Mouse (Mus musculus): ENCODE measurements at regions not wholly inside any gene's neighbourhood (a gene's known extent, or its start where the extent isn't known, plus 50 kb on each side); places are given as distances from the start of the nearest gene placed in this dataset.

DNA sequence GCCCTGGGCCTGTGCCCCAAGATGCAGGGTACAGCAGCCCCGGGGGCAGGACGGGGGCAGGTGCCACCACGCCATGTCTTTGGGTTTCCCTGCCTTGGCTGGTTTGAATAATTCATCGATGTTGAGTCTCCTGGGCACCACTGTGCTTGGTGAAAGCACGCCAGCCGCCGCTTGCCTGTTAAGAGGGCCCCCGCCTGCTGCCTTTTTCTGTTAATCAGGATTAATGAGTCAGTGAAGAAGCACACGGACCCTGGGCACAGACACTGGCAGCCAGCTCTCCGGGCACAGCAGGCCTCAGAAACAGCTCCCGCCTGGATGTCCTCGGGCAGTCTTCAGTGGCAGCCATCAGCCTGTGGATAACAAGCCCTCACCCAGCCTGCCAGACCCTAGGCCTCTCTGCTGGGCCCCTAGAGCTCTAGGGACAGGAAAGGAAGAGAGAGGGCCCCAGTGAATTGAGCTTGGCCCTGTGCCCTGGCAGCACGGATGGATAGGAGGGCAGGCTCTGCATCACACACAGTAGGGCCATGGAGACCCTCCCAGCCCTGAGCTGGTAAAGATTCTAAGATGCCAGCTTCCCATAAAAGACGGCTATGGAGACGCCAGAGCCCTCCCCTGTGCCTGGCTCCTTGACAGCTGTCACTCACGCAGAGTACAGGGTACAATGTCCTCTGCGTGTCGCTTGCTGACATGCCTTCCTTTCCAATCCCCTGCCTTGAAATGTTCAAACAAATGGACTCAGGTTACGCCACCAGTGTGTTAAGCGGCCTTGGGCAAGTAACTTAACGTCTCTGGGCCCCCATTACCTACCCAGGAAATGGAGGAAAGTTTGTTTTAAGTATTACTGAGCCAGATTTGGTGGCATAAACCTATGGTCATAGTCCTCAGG is 118.4 kb downstream of the Cryba4 start:
- ATAC-seq (ENCODE audit: low FRiP score), result peak; percentile 82
- peaks cover 10% of the 10 kb centered on the region for H3K27me3 ChIP-seq
- peak overlapping the region; percentile 11; the same call in 1 of the 2 replicates for H3K4me2 ChIP-seq (replicated peaks)
- H3K9ac ChIP-seq, result no peak overlapping the region
- no peaks in the 10 kb centered on the region for H3K9me3 ChIP-seq (replicated peaks)
- no peaks in the 10 kb centered on the region for H3K36me3 ChIP-seq
- no peak overlapping the region for H3K4me3 ChIP-seq
- peak overlapping the region; percentile 78 for H3K27ac ChIP-seq
- 53% methylated on average over 21 of the region's 21 CpGs for WGBS
- peaks cover 33% of the 10 kb centered on the region for H3K4me1 ChIP-seq

DNA sequence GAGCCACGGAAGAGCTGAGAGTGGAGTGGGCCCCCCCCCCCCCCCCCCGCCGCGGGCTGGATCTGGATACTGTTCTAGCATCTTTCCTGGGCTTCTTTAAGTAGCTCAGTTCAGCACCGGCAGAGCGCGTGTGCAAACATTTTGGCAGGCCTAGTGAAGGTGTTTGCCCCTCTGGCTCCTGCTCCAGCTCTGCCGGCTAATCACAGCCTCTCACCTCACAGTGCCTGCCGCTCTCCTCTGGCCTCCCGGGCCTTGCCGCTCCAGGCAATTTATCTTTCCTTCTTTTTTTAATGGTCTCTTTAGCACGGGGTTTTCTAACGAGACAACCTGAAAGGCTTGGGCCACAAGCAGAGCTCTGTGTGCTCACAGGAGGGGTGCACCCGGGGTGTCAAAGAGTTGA is 115.7 kb downstream of the Cryba4 start:
- no peak for ATAC-seq (ENCODE audit: low FRiP score)
- peaks cover 40% of the 10 kb centered on the region for H3K4me1 ChIP-seq
- 42% methylated on average over 14 of the region's 14 CpGs for WGBS
- H3K4me3 ChIP-seq, result no peak overlapping the region
- peaks cover 3% of the 10 kb centered on the region for H3K27me3 ChIP-seq
- no peak overlapping the region for H3K27ac ChIP-seq
- no peaks in the 10 kb centered on the region for H3K36me3 ChIP-seq
- H3K4me2 ChIP-seq (replicated peaks), result no peak overlapping the region
- H3K9me3 ChIP-seq (replicated peaks), result no peaks in the 10 kb centered on the region
- H3K9ac ChIP-seq, result no peak overlapping the region

DNA sequence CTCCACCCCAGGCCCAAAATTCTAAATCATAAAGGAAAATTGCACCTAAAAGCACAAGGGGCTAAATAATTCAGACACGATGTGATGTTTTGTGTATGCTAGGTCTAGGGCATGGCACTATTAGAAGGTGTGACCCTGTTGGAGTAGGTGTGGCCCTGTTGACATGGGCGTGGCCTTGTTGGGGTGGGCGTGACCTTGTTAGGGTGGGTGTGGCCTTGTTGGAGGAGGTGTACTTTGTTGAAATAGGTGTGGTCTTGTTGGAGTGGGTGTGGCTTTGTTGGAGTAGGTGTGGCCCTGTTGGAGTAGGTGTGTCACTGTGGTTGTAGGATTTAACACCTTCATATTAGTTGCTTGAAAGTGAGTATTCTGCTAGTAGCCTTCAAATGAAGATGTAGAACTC is 114.1 kb downstream of the Cryba4 start:
- Histone ChIP-seq H3K27me3 (no peaks in the 10 kb centered on the region), H3K4me3 (no peak overlapping the region), H3K27ac (no peak overlapping the region), H3K9ac (no peak overlapping the region), H3K9me3 (replicated peaks) (no peaks in the 10 kb centered on the region), H3K4me2 (replicated peaks) (no peak overlapping the region), H3K36me3 (no peaks in the 10 kb centered on the region), H3K4me1 (peaks cover 35% of the 10 kb centered on the region)
- WGBS, result 89% methylated on average over 3 of the region's 3 CpGs
- ATAC-seq (ENCODE audit: low FRiP score), result no peak

- H3K27ac ChIP-seq, result no peak overlapping the region
- H3K27me3 ChIP-seq, result 0 out of 2 replicates have a peak, but pooled peaks cover 6% of the 10 kb centered on the region
- no peaks in the 10 kb centered on the region for H3K9me3 ChIP-seq (replicated peaks)
Measured at GRCm38 (mm10) chr5:112142731-112143130, 109.6 kb downstream of the Cryba4 start.

GRCm38 (mm10) chr5:112143993-112144621 is 108.2 kb downstream of the Cryba4 start:
- no peak overlapping the region for H3K4me2 ChIP-seq (replicated peaks)
- H3K27ac ChIP-seq, result no peak overlapping the region
- no peak for ATAC-seq (ENCODE audit: low FRiP score)
- no peaks in the 10 kb centered on the region for H3K9me3 ChIP-seq (replicated peaks)
- H3K4me1 ChIP-seq, result peaks cover 10% of the 10 kb centered on the region
- 0 out of 2 replicates have a peak, but pooled peaks cover 6% of the 10 kb centered on the region for H3K27me3 ChIP-seq
- H3K4me3 ChIP-seq, result no peak overlapping the region
- no peaks in the 10 kb centered on the region for H3K36me3 ChIP-seq
- H3K9ac ChIP-seq, result no peak overlapping the region
- WGBS, result 81% methylated on average over 16 of the region's 16 CpGs

More at GRCm38 (mm10) chr5:112142731-112143130, 109.6 kb downstream of the Cryba4 start:
- no peak overlapping the region for H3K9ac ChIP-seq
- peaks cover 10% of the 10 kb centered on the region for H3K4me1 ChIP-seq
- WGBS, result 89% methylated on average over 3 of the region's 3 CpGs
- H3K4me3 ChIP-seq, result no peak overlapping the region
- H3K4me2 ChIP-seq (replicated peaks), result no peak overlapping the region
- no peaks in the 10 kb centered on the region for H3K36me3 ChIP-seq
- ATAC-seq (ENCODE audit: low FRiP score), result no peak

DNA sequence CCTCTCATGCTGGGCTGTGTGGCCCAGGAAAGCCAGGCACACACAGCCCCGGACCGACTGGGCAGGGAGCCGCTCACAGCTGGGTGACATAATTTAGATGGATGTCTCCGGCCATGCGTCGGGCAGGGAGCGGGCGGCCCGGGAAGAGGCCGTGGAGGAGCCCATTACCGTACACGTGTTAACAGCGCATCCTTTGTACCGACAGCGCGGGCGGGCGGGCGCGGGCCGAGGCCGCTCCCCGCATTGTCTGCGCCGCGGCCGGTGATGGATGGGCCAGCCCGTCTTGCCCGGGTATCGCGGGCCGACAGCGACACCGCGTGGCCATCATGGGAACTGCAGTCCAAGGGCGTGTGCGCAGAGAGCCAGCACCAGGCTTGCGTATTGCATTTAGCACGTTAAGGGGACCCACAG is 98.6 kb downstream of the Cryba4 start:
- H3K9me3 ChIP-seq (replicated peaks), result no peaks in the 10 kb centered on the region
- peaks cover 5% of the 10 kb centered on the region; the same call in 1 of the 2 replicates for H3K4me1 ChIP-seq
- peak overlapping the region; percentile 49 for H3K4me2 ChIP-seq (replicated peaks)
- no peaks in the 10 kb centered on the region for H3K36me3 ChIP-seq
- peaks cover 14% of the 10 kb centered on the region for H3K27me3 ChIP-seq
- WGBS, result under 1% methylated on average over 36 of the region's 39 CpGs
- H3K9ac ChIP-seq, result peak overlapping the region; percentile 39; the same call in 1 of the 2 replicates
- H3K4me3 ChIP-seq, result peak overlapping the region; percentile 18
- ATAC-seq (ENCODE audit: low FRiP score), result peak; percentile 93
- peak overlapping the region; percentile 64 for H3K27ac ChIP-seq

- peaks cover 5% of the 10 kb centered on the region; the same call in 1 of the 2 replicates for H3K4me1 ChIP-seq
- no peak for ATAC-seq (ENCODE audit: low FRiP score)
- H3K36me3 ChIP-seq, result no peaks in the 10 kb centered on the region
- H3K4me2 ChIP-seq (replicated peaks), result no peak overlapping the region
- H3K9me3 ChIP-seq (replicated peaks), result no peaks in the 10 kb centered on the region
- H3K27ac ChIP-seq, result no peak overlapping the region
- WGBS, result 55% methylated on average over 4 of the region's 4 CpGs
- H3K27me3 ChIP-seq, result peaks cover 14% of the 10 kb centered on the region
- H3K4me3 ChIP-seq, result no peak overlapping the region
- H3K9ac ChIP-seq, result no peak overlapping the region
Measured at GRCm38 (mm10) chr5:112154650-112155049, 97.7 kb downstream of the Cryba4 start.

GRCm38 (mm10) chr5:112155051-112155450 is 97.3 kb downstream of the Cryba4 start:
- WGBS, result 77% methylated on average over 6 of the region's 6 CpGs
- Histone ChIP-seq H3K9ac (no peak overlapping the region), H3K36me3 (no peaks in the 10 kb centered on the region), H3K27me3 (peaks cover 14% of the 10 kb centered on the region), H3K4me1 (peaks cover 5% of the 10 kb centered on the region), H3K9me3 (replicated peaks) (no peaks in the 10 kb centered on the region), H3K27ac (no peak overlapping the region), H3K4me3 (no peak overlapping the region), H3K4me2 (replicated peaks) (no peak overlapping the region)
- no peak for ATAC-seq (ENCODE audit: low FRiP score)

DNA sequence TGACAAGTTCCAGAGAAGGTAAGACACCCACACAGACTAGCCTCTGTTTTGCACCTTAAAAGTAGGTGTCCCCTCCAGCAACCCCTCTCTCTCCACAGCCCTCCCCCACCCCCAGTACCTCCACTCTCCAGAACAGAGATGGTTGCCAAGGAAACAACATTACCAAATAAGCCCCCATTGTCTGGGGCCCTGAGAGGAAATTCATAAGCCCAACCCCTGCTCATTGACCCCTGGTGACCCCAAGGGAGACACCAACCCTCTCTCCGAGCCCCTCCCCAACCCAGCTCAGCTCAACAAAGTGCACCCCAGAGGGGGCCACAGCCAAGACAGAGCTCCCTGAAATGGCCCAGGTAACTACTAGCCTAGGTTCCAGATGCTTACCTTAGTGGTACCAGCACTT is 96.3 kb downstream of the Cryba4 start:
- Histone ChIP-seq H3K36me3 (no peaks in the 10 kb centered on the region), H3K4me3 (no peak overlapping the region), H3K27ac (no peak overlapping the region), H3K9ac (no peak overlapping the region), H3K27me3 (peaks cover 14% of the 10 kb centered on the region), H3K4me1 (peaks cover 7% of the 10 kb centered on the region), H3K4me2 (replicated peaks) (no peak overlapping the region), H3K9me3 (replicated peaks) (no peaks in the 10 kb centered on the region)
- ATAC-seq (ENCODE audit: low FRiP score), result no peak
- 0% methylated on average over 1 of the region's 1 CpGs for WGBS

DNA sequence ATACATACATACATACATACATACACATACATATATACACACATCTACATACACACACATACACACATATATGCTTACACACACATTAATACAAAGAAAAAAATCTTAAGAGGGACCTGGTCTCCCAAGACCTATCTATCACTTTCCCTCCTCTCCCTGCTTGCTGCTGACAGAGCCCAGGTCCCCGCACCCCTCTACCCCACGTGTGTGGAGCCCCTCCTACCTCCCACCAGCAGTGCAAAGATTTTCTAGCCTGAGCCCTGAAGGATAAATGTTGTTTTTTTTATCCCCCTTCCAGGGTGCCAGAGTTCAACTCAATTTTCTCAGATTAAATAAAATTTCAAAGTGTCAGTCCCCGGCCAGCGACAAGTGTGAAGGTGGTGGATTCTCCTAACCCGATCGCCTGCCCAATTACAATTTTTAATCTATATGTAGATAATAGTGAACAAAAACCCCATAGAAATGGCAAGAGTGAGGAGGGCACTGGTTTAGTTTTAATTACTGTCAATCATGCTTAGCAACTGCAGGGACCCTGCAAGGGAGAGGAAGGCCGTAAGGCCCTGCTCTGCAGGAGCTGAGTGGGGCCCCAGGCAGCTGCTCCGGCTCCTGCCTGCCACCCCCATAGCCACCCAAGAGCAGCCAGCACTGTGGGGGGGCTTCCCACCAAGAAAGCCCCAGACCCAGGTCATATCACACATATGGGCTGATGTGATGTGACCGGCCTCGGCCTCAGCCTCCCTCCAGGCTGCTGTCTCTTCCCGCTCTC is 85.7 kb downstream of the Cryba4 start:
- no peaks in the 10 kb centered on the region for H3K9me3 ChIP-seq (replicated peaks)
- H3K4me2 ChIP-seq (replicated peaks), result no peak overlapping the region
- ATAC-seq (ENCODE audit: low FRiP score), result peak; percentile 61
- no peaks in the 10 kb centered on the region for H3K36me3 ChIP-seq
- peaks cover 23% of the 10 kb centered on the region for H3K4me1 ChIP-seq
- H3K27me3 ChIP-seq, result peaks cover 4% of the 10 kb centered on the region; the same call in 1 of the 2 replicates
- 43% methylated on average over 11 of the region's 11 CpGs for WGBS
- no peak overlapping the region for H3K4me3 ChIP-seq
- no peak overlapping the region for H3K9ac ChIP-seq
- peak overlapping the region; percentile 62 for H3K27ac ChIP-seq

DNA sequence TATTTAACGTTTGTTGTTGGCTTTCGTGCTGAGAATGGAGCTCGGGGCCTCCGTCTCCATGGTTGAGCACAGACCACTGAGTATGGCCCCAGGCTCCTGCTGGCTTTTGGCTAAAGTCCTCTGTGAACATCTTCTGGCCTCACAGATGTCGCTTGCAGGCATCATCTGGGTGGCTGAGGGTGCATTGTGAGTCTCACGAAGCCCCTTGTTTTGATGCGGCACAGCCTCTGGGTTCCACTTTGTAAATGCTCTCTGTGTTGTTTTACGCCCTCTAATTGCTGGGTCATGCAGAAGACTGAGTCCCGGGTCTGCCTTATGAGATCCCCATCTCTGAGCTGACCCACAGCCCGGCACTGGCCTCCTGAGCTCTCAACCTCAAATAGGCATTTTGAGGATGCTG is 84.5 kb downstream of the Cryba4 start:
- Histone ChIP-seq H3K36me3 (no peaks in the 10 kb centered on the region), H3K27ac (no peak overlapping the region), H3K4me2 (replicated peaks) (no peak overlapping the region), H3K9ac (no peak overlapping the region), H3K9me3 (replicated peaks) (no peaks in the 10 kb centered on the region), H3K4me1 (peaks cover 19% of the 10 kb centered on the region), H3K27me3 (peaks cover 4% of the 10 kb centered on the region; the same call in 1 of the 2 replicates), H3K4me3 (no peak overlapping the region)
- WGBS, result 50% methylated on average over 10 of the region's 10 CpGs
- ATAC-seq (ENCODE audit: low FRiP score), result no peak

GRCm38 (mm10) chr5:112171325-112171724 is 81.0 kb downstream of the Cryba4 start:
- WGBS, result 73% methylated on average over 2 of the region's 2 CpGs
- H3K4me1 ChIP-seq, result peaks cover 16% of the 10 kb centered on the region
- H3K36me3 ChIP-seq, result no peaks in the 10 kb centered on the region
- H3K9me3 ChIP-seq (replicated peaks), result no peaks in the 10 kb centered on the region
- no peak for ATAC-seq (ENCODE audit: low FRiP score)
- 0 out of 2 replicates have a peak, but pooled peaks cover 2% of the 10 kb centered on the region for H3K27me3 ChIP-seq
- H3K4me2 ChIP-seq (replicated peaks), result no peak overlapping the region
- H3K4me3 ChIP-seq, result no peak overlapping the region
- no peak overlapping the region for H3K27ac ChIP-seq
- no peak overlapping the region for H3K9ac ChIP-seq
